Mouse (Mus musculus) forebrain, embryonic 15.5 days (tissue): ENCODE measurements around the gene Efcab8. TPM values are rescaled to one million over a fixed set of nuclear protein-coding genes. Genes with fewer than 3 reads are reported as not detected.

Source experiments
- ATAC-seq: fragments of 200-750 bp; cut with Nextera tagmentation; replicated peaks from 2 replicates; pipeline ENCODE4 v1.8.0; 2017; ENCODE audit warnings: mild to moderate bottlenecking, moderate TSS enrichment, moderate library complexity
- H3K27ac ChIP-seq: fragments of 300-500 bp; sonication (generic); replicated peaks from 2 replicates; pipeline ENCODE4 v1.5.1; 2015; ENCODE audit warnings: mild to moderate bottlenecking, inconsistent platforms
- H3K27me3 ChIP-seq: fragments of 300-500 bp; sonication (generic); 2 replicates; pipeline ENCODE4 v1.6.1; 2015; ENCODE audit warnings: inconsistent platforms
- H3K36me3 ChIP-seq: fragments of 300-500 bp; sonication (generic); 2 replicates; pipeline ENCODE4 v1.6.1; 2015; ENCODE audit warnings: mild to moderate bottlenecking, inconsistent platforms
- H3K4me1 ChIP-seq: fragments of 300-500 bp; sonication (generic); 2 replicates; pipeline ENCODE4 v1.6.1; 2015; ENCODE audit warnings: inconsistent platforms
- H3K4me2 ChIP-seq: fragments of 300-500 bp; sonication (generic); replicated peaks from 2 replicates; pipeline ENCODE4 v1.6.1; 2015; ENCODE audit warnings: mild to moderate bottlenecking, inconsistent platforms
- H3K4me3 ChIP-seq: fragments of 300-500 bp; sonication (generic); 2 replicates; pipeline ENCODE4 v1.5.1; 2015; ENCODE audit warnings: mild to moderate bottlenecking, inconsistent platforms
- H3K9ac ChIP-seq: fragments of 300-500 bp; sonication (generic); replicated peaks from 2 replicates; pipeline ENCODE4 v1.6.1; 2015; ENCODE audit warnings: mild to moderate bottlenecking, inconsistent platforms
- H3K9me3 ChIP-seq: fragments of 300-500 bp; sonication (generic); 2 replicates; pipeline ENCODE4 v1.6.1; 2016; ENCODE audit warnings: inconsistent platforms
- WGBS: fragments of 180-500 bp; shearing (Covaris S2); methylation state at CpG from one replicate; pipeline ENCODE4 v1.1.7; 2015; ENCODE audit warnings: mixed read lengths; 5-methylcytosine and 5-hydroxymethylcytosine counted together
- polyA plus RNA-seq: library from polyadenylated mRNA; unstranded; fragments of >200 nt; fragmentation: Nextera tagmentation; extraction: Ambion mirVana; gene quantifications from 2 replicates; pipeline ENCODE4 v1.2.1, GENCODE M21; 2015

Gene Efcab8
- polyA plus RNA-seq, 1 experiment from 2014 or later, result not detected

GRCm38 (mm10) chr2:153874745-153875144 is 95.0 kb downstream of the Efcab8 start, which contains the start of gene Bpifb2:
Bpifb2 (plus strand) TSS chr2:153875045.
- H3K27me3 ChIP-seq, result no peaks in the 10 kb centered on the region
- H3K9ac ChIP-seq, result no peak within 1 kb of the TSS
- H3K36me3 ChIP-seq, result no peaks in the 10 kb centered on the region
- 0 out of 2 replicates have a peak, but pooled peaks cover 3% of the 10 kb centered on the region for H3K4me1 ChIP-seq
- WGBS, result 78% methylated on average over 9 of the region's 9 CpGs
- no peak within 1 kb of the TSS for H3K4me2 ChIP-seq
- H3K27ac ChIP-seq, result no peak within 1 kb of the TSS
- no peak for ATAC-seq
- no peak within 1 kb of the TSS for H3K4me3 ChIP-seq
- H3K9me3 ChIP-seq, result no peaks in the 10 kb centered on the region

Other genes starting within 250 kb of the Efcab8 start
- gene Nol4l, start 250.0 kb upstream of the Efcab8 start, polyA plus RNA-seq, result 44.1 and 44.8 TPM in 2 replicates
- gene Commd7, start 147.2 kb upstream of the Efcab8 start, polyA plus RNA-seq, result 98.7 and 104 TPM in 2 replicates
- 3.7 and 3.9 TPM in 2 replicates for gene Dnmt3b, start 130.5 kb upstream of the Efcab8 start, polyA plus RNA-seq
- not detected in 2 replicates for gene Dnmt3c, start 83.3 kb upstream of the Efcab8 start, polyA plus RNA-seq
- 399 and 423 TPM in 2 replicates for gene Mapre1, start 38.7 kb upstream of the Efcab8 start, polyA plus RNA-seq
- not detected in 2 replicates for gene Sun5, start 91.2 kb downstream of the Efcab8 start, polyA plus RNA-seq
- gene Bpifb2, start 95.1 kb downstream of the Efcab8 start, polyA plus RNA-seq, result not detected in 2 replicates
- not detected in 2 replicates for gene Bpifb6, start 120.5 kb downstream of the Efcab8 start, polyA plus RNA-seq
- gene Bpifb3, start 138.3 kb downstream of the Efcab8 start, polyA plus RNA-seq, result not detected in 2 replicates
- gene Bpifb4, start 158.3 kb downstream of the Efcab8 start, polyA plus RNA-seq, result not detected in 2 replicates
- not detected in 2 replicates for gene Bpifa6, start 195.0 kb downstream of the Efcab8 start, polyA plus RNA-seq
- gene Bpifa2, start 228.3 kb downstream of the Efcab8 start, polyA plus RNA-seq, result not detected in 2 replicates